Mouse (Mus musculus): Measurements from ENCODE around the gene Prr5l. TPM values are rescaled to one million over a fixed set of nuclear protein-coding genes. Genes with fewer than 3 reads are reported as not detected.

Prr5l gene
- polyA plus RNA-seq, 1 experiment from 2014 or later: 14.2 TPM

GRCm38 (mm10) chr2:101809640-101810305, 73.1 kb downstream of the Prr5l start:
- Histone ChIP-seq H3K4me3 (ENCODE audit: low read depth, low read length) (no peak overlapping the region), H3K27me3 (replicated peaks; ENCODE audit: control insufficient read depth, insufficient read depth, low read length) (no peaks in the 10 kb centered on the region), H3K27ac (replicated peaks; ENCODE audit: low read depth, low read length) (no peak overlapping the region), H3K9ac (ENCODE audit: low read depth, low read length) (no peak overlapping the region), H3K36me3 (ENCODE audit: control insufficient read depth, insufficient read depth, low read length) (no peaks in the 10 kb centered on the region), H3K4me2 (ENCODE audit: low read depth, low read length) (no peak overlapping the region), H3K9me3 (ENCODE audit: control insufficient read depth, low read length) (no peaks in the 10 kb centered on the region), H3K4me1 (ENCODE audit: control insufficient read depth, insufficient read depth, low read length) (0 out of 2 replicates have a peak, but pooled peaks cover under 1% of the 10 kb centered on the region)
- WGBS: 74% methylated on average over 6 of the region's 6 CpGs
- no peak for DNase-seq (ENCODE audit: low spot score)
- ATAC-seq (ENCODE audit: low read depth): no peak

DNA sequence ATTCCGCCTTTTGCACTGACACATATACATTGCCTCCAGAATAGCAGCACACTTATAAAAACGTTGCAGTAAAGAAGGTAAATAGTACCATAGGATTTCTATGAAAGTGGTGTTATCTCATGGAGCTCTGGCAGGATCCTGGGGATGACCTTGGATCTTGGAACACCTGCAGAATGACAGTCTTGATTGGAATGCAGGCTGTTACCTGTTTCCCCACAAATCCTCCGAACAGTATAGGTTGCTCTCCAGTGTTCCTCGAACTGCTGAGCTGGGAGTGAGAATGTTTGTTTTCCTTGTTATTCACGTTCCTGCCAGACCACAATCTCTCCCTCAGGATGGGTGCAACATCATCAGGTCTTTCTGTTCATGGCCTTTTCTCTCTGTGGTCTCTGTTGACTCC, 75.1 kb downstream of the Prr5l start:
- Histone ChIP-seq H3K4me2 (ENCODE audit: low read depth, low read length) (no peak overlapping the region), H3K4me3 (ENCODE audit: low read depth, low read length) (no peak overlapping the region), H3K27me3 (replicated peaks; ENCODE audit: control insufficient read depth, insufficient read depth, low read length) (no peaks in the 10 kb centered on the region), H3K4me1 (ENCODE audit: control insufficient read depth, insufficient read depth, low read length) (no peaks in the 10 kb centered on the region), H3K27ac (replicated peaks; ENCODE audit: low read depth, low read length) (no peak overlapping the region), H3K36me3 (ENCODE audit: control insufficient read depth, insufficient read depth, low read length) (no peaks in the 10 kb centered on the region), H3K9ac (ENCODE audit: low read depth, low read length) (no peak overlapping the region), H3K9me3 (ENCODE audit: control insufficient read depth, low read length) (no peaks in the 10 kb centered on the region)
- DNase-seq (ENCODE audit: low spot score) (no peak), ATAC-seq (ENCODE audit: low read depth) (no peak)
- 72% methylated on average over 5 of the region's 5 CpGs for WGBS

- Histone ChIP-seq H3K27ac (replicated peaks; ENCODE audit: low read depth, low read length) (no peak overlapping the region), H3K27me3 (replicated peaks; ENCODE audit: control insufficient read depth, insufficient read depth, low read length) (no peaks in the 10 kb centered on the region), H3K4me3 (ENCODE audit: low read depth, low read length) (no peak overlapping the region), H3K36me3 (ENCODE audit: control insufficient read depth, insufficient read depth, low read length) (no peaks in the 10 kb centered on the region), H3K9me3 (ENCODE audit: control insufficient read depth, low read length) (no peaks in the 10 kb centered on the region), H3K4me2 (ENCODE audit: low read depth, low read length) (no peak overlapping the region), H3K4me1 (ENCODE audit: control insufficient read depth, insufficient read depth, low read length) (peaks cover 3% of the 10 kb centered on the region; the same call in 1 of the 2 replicates), H3K9ac (ENCODE audit: low read depth, low read length) (no peak overlapping the region)
- DNase-seq (ENCODE audit: low spot score) (no peak), ATAC-seq (ENCODE audit: low read depth) (no peak)
- WGBS: 93% methylated on average over 6 of the region's 6 CpGs
Measured at GRCm38 (mm10) chr2:101802240-101802639, 80.6 kb downstream of the Prr5l start.

DNA sequence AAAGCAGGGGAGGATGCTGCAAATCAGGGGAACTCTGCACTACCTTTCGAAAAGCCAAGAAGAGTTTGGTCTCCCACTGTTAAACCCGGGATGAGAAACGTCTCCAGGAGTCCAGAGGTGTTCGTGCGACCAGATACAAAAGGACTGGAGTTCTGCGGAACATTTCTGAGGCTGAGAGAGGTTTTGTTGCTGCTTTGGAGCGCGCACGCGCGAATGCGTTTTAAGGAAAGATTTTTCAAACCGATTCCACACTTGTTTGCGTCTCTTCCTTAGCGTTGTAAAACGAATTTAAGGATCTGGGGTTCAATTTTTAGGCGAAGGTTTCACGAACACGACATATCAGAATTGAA, 85.0 kb downstream of the Prr5l start:
- Histone ChIP-seq H3K27ac (replicated peaks; ENCODE audit: low read depth, low read length) (peak overlapping the region; percentile 91), H3K4me1 (ENCODE audit: control insufficient read depth, insufficient read depth, low read length) (peaks cover 13% of the 10 kb centered on the region; the same call in 1 of the 2 replicates), H3K9me3 (ENCODE audit: control insufficient read depth, low read length) (no peaks in the 10 kb centered on the region), H3K36me3 (ENCODE audit: control insufficient read depth, insufficient read depth, low read length) (no peaks in the 10 kb centered on the region), H3K9ac (ENCODE audit: low read depth, low read length) (peak overlapping the region; percentile 78), H3K4me2 (ENCODE audit: low read depth, low read length) (peak overlapping the region; percentile 89), H3K27me3 (replicated peaks; ENCODE audit: control insufficient read depth, insufficient read depth, low read length) (no peaks in the 10 kb centered on the region), H3K4me3 (ENCODE audit: low read depth, low read length) (peak overlapping the region; percentile 68)
- DNase-seq (ENCODE audit: low spot score) (peak; percentile 74), ATAC-seq (ENCODE audit: low read depth) (no peak)
- whole genome bisulfite sequencing: under 1% methylated on average over 19 of the region's 19 CpGs

DNA sequence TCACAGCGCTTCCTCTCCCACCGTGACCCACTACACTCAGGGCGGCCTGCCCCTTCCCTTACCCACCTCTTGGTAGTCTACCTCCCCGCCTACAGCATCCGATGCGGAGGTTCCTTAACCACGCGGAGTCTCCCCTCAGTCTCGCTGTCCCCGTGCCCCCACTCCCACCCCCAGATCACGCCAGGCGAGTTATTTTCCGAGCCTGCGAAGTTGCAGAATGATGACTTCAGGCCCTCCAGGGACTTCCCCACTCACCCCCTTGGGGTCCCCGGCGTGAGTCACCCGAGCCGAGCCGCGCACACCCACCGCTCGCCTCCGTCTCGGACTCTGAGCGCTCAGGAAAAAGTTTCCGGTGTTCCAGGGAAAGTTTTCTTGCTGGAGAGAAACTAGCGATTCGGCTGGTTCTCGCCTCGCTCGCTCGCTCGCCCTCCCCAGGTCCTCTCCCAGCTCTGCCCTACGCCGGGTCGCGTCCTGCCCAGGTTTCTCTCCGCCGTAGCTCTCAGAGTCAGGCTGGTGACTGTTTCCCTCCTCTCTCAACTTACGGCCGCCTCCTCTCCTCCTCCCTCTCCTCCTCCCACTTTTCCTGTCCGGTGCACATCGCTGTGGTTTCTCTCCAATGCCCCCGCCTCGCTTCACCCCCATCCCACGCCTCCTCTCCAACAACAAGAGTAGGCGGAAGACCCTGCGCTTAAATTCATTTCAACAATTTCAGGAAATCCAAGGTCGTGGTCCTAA, 85.5 kb downstream of the Prr5l start:
- H3K4me3 ChIP-seq (ENCODE audit: low read depth, low read length): peak overlapping the region; percentile 68
- ATAC-seq (ENCODE audit: low read depth) (peak; percentile 69), DNase-seq (ENCODE audit: low spot score) (peak; percentile 86)
- peak overlapping the region; percentile 78 for H3K9ac ChIP-seq (ENCODE audit: low read depth, low read length)
- H3K9me3 ChIP-seq (ENCODE audit: control insufficient read depth, low read length): no peaks in the 10 kb centered on the region
- H3K4me1 ChIP-seq (ENCODE audit: control insufficient read depth, insufficient read depth, low read length): peaks cover 13% of the 10 kb centered on the region; the same call in 1 of the 2 replicates
- no peaks in the 10 kb centered on the region for H3K27me3 ChIP-seq (replicated peaks; ENCODE audit: control insufficient read depth, insufficient read depth, low read length)
- no peaks in the 10 kb centered on the region for H3K36me3 ChIP-seq (ENCODE audit: control insufficient read depth, insufficient read depth, low read length)
- H3K4me2 ChIP-seq (ENCODE audit: low read depth, low read length): peak overlapping the region; percentile 89
- 1% methylated on average over 49 of the region's 49 CpGs for WGBS
- H3K27ac ChIP-seq (replicated peaks; ENCODE audit: low read depth, low read length): peak overlapping the region; percentile 91

DNA sequence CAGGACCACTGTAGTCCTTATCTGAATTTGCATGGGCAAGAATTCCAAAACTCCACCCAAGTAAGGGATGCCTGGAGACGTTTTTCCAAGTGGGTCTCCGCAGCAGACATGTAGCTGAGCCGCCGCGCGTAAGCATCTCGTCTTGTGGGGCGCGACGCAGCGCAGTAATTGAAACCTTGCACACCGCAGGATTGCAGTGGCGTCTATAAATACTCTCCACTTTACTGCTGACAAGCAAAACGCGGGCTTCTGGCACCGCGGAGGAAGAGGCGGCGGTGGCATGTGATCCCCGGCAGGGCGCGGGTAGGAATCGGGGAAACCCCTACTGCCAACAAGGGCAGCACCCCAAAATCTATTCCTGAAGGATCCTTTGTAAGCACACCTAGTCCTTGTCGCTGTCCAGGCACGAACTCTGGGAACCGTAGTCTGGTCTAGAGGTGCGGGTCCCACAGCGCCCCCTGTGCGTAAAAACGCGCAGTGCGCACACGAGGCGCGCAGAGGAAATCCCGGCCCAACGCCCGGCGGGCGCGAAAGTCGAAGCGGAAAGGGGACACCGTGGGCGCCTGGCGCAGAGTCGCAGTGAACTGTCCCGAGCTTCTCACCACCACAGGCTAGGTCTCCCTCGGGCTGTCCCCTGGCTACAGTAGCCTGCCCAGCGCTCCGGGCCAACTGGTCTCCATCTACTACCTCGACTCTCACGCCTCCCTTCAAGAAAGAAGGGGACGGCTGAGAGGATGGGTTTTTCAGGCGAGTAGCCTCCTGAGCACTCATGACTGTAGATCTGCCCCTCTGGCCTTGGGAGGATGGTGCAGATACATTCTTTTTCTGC, 86.3 kb downstream of the Prr5l start:
- DNase-seq (ENCODE audit: low spot score): peak; percentile 90
- ATAC-seq (ENCODE audit: low read depth): peak; percentile 79
- H3K9me3 ChIP-seq (ENCODE audit: control insufficient read depth, low read length): no peaks in the 10 kb centered on the region
- H3K36me3 ChIP-seq (ENCODE audit: control insufficient read depth, insufficient read depth, low read length): no peaks in the 10 kb centered on the region
- H3K27ac ChIP-seq (replicated peaks; ENCODE audit: low read depth, low read length): peak overlapping the region; percentile 91
- peak overlapping the region; percentile 68 for H3K4me3 ChIP-seq (ENCODE audit: low read depth, low read length)
- peaks cover 13% of the 10 kb centered on the region; the same call in 1 of the 2 replicates for H3K4me1 ChIP-seq (ENCODE audit: control insufficient read depth, insufficient read depth, low read length)
- H3K4me2 ChIP-seq (ENCODE audit: low read depth, low read length): peak overlapping the region; percentile 89
- no peaks in the 10 kb centered on the region for H3K27me3 ChIP-seq (replicated peaks; ENCODE audit: control insufficient read depth, insufficient read depth, low read length)
- under 1% methylated on average over 42 of the region's 55 CpGs for WGBS
- H3K9ac ChIP-seq (ENCODE audit: low read depth, low read length): peak overlapping the region; percentile 78

GRCm38 (mm10) chr2:101792130-101792529, 90.7 kb downstream of the Prr5l start:
- no peak overlapping the region for H3K27ac ChIP-seq (replicated peaks; ENCODE audit: low read depth, low read length)
- DNase-seq (ENCODE audit: low spot score): no peak

DNA sequence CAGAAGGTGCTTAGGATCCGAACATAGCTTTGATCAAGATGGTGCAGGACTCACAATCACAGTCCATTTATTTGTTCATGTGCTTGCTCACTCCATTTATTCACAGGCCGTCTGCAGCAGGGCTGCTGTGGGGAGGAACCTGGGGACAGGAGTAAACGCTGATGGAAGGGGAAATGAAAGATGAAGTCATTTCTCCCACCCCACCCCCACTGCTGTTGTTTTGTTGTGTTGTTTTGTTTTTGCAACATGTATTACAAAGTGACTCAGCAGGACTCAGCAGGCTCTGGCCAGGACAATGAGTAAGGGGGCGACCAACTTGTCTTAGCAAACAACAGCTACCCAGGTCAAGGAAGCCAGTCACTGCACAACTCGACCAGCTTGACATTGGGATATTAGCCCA, 99.6 kb downstream of the Prr5l start:
- no peaks in the 10 kb centered on the region for H3K36me3 ChIP-seq (ENCODE audit: control insufficient read depth, insufficient read depth, low read length)
- no peaks in the 10 kb centered on the region for H3K4me1 ChIP-seq (ENCODE audit: control insufficient read depth, insufficient read depth, low read length)
- no peak overlapping the region for H3K4me2 ChIP-seq (ENCODE audit: low read depth, low read length)
- WGBS: 65% methylated on average over 5 of the region's 5 CpGs
- H3K4me3 ChIP-seq (ENCODE audit: low read depth, low read length): no peak overlapping the region
- no peak overlapping the region for H3K9ac ChIP-seq (ENCODE audit: low read depth, low read length)
- no peaks in the 10 kb centered on the region for H3K9me3 ChIP-seq (ENCODE audit: control insufficient read depth, low read length)
- no peak for DNase-seq (ENCODE audit: low spot score)
- H3K27me3 ChIP-seq (replicated peaks; ENCODE audit: control insufficient read depth, insufficient read depth, low read length): no peaks in the 10 kb centered on the region
- H3K27ac ChIP-seq (replicated peaks; ENCODE audit: low read depth, low read length): no peak overlapping the region
- no peak for ATAC-seq (ENCODE audit: low read depth)

More at GRCm38 (mm10) chr2:101792130-101792529, 90.7 kb downstream of the Prr5l start:
- Histone ChIP-seq H3K4me2 (ENCODE audit: low read depth, low read length) (no peak overlapping the region), H3K4me3 (ENCODE audit: low read depth, low read length) (no peak overlapping the region), H3K27me3 (replicated peaks; ENCODE audit: control insufficient read depth, insufficient read depth, low read length) (no peaks in the 10 kb centered on the region), H3K4me1 (ENCODE audit: control insufficient read depth, insufficient read depth, low read length) (peaks cover 10% of the 10 kb centered on the region; the same call in 1 of the 2 replicates), H3K9me3 (ENCODE audit: control insufficient read depth, low read length) (no peaks in the 10 kb centered on the region), H3K9ac (ENCODE audit: low read depth, low read length) (no peak overlapping the region), H3K36me3 (ENCODE audit: control insufficient read depth, insufficient read depth, low read length) (no peaks in the 10 kb centered on the region)
- 68% methylated on average over 4 of the region's 4 CpGs for WGBS
- 0 out of 2 replicates have a peak, but pooled peaks have one; percentile 24 for ATAC-seq (ENCODE audit: low read depth)

All from embryonic facial prominence, embryonic 14.5 days (tissue).